Mouse (Mus musculus): Measurements from ENCODE around the gene Atp8a1.

The Atp8a1 gene

DNA sequence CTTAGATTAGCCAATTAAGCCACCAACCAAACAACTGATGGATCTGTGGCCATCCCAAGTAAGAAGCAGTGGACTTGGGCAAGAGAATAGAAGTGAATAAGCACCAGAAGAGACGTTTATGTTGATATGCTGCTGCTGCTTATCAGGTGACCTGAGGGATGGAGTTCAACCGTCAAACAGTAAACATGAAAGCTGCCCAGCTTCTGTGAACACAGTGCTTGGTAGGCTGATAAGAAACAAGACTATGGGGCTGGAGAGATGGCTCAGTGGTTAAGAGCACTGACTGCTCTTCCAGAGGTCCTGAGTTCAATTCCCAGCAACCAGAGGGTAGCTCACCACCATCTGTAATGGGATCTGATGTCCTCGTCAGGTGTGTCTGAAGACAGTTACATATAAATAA, 168.4 kb downstream of the Atp8a1 start:
- no peak for DNase-seq (ENCODE audit: low spot score)

DNA sequence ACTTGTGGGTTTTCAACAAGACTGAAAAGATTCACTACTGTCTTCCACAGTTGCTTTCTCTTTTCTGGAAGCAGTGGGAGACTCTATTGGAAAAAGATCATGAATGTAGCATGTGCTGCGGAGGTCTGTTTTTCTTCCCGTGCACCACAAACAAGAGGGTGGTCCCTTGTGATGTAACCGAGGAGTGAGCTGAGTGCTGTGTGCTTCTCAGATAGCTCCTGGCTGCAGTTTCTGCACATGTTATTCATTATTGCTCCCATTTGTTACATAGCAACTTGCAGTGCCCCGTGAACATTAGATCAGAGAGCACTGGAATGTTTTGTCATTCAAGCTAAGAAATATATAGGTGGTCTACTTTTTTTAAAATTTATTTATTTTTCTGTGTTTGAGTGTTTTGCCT, 174.2 kb downstream of the Atp8a1 start:
- DNase-seq (ENCODE audit: low spot score) = no peak

GRCm38 (mm10) chr5:67670158-67670557, 177.1 kb downstream of the Atp8a1 start:
- no peak for DNase-seq (ENCODE audit: low spot score)

DNA sequence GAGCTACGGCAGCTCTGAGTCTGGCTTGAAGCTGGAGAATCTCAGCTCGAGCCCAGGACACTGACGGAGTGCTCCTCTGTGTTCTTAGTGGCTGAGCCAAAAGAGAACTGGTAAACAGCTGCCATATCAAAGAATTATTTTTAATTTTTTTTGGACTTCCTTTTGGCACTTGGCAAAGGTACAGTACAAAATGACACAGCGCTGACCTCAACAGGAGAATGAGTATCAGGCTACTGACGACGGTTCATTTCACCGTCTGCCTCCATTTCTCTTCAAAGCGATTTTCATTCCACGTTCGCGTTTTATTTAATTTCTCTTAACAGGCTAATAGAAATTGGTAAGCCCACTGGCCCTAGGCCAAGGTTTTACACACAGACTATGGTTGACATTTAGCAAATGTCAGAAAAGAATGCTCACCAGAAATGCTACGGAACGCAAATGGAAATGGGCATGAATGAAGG, 177.8 kb downstream of the Atp8a1 start:
- DNase-seq (ENCODE audit: low spot score) = no peak

- DNase-seq (ENCODE audit: low spot score) = no peak
Observed at GRCm38 (mm10) chr5:67662715-67663114, 184.5 kb downstream of the Atp8a1 start.

DNA sequence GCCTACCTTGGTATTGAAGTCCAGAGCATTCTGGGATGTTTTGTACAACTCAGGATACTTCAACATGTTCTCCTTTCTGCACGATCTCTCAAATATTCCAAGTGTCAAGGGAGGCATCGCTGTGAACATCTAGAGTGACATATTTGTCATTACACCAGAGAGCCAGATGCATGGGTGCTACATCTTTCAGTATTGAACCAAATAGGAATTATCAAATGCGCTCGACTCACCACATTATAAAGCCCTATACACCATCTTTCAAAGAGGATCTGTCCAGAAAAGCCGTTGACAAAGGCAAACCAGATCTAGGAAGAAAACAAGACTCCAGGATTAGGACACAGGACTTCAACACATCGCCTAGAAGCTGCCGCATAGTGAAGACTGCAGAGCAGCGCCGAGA, 187.4 kb downstream of the Atp8a1 start:
- DNase-seq (ENCODE audit: low spot score) = no peak

DNA sequence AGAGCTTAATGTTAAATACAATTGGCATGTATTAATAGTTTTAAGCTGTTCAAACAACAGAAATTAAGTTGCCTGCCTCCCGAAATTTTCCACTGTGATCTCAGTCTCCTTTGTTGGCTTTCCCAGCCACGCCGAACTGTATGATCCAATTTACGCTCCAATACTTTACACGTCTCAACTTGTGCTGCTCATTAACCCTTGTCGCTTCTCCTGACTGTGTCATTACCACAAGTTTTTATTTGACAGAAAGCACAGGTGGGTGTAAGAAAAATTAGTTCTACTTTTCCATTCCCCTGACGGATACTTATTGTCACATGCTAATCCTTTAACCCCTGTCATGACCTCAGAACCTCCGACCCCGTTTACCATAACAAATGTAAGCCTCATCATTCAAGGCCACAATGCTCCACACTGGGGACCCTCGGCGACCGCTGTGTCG, 190.4 kb downstream of the Atp8a1 start:
- peak; percentile 88 for DNase-seq (ENCODE audit: low spot score)

GRCm38 (mm10) chr5:67655696-67656519, 191.3 kb downstream of the Atp8a1 start:
- peak; percentile 77 for DNase-seq (ENCODE audit: low spot score)

DNA sequence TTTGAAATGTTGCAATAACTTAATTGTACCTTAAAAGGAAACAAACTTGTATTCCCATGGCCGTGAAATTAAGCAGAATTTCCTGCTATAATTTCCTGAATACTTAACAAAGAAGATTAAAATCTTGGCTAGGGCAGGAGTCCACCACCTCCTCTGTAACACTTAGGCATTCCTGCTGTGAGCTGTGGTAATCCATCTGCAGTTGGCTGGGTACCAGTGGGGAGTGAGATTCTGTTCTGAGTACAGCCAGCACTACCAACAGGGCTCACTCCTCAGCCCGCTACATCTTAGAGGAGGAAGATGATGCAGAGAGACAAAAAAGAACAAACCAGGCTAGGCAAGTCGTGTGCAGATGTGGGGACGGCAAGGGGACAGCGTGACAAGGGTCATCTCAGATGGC, 192.7 kb downstream of the Atp8a1 start:
- no peak for DNase-seq (ENCODE audit: low spot score)

- DNase-seq (ENCODE audit: low spot score) = no peak
Observed at GRCm38 (mm10) chr5:67653543-67653942, 193.7 kb downstream of the Atp8a1 start.

DNA sequence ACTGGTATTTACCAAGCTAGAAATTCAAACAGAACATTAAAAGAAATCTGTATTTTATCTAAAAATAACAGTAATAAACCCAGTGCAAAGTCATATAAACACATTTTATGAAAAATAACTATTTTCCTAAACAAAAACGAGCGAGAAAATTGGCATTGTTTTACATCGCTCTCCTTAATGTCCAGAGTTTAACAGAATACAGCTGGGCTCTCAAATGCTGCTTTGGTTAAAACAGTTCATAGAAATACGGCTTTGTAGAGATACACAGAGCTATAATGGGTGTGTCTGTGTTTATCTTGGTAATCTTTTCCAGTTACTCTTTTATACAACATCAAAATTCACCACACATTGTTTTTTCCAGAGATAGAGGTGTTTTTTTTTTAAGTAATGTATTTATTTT, 194.8 kb downstream of the Atp8a1 start:
- DNase-seq (ENCODE audit: low spot score) = no peak

DNA sequence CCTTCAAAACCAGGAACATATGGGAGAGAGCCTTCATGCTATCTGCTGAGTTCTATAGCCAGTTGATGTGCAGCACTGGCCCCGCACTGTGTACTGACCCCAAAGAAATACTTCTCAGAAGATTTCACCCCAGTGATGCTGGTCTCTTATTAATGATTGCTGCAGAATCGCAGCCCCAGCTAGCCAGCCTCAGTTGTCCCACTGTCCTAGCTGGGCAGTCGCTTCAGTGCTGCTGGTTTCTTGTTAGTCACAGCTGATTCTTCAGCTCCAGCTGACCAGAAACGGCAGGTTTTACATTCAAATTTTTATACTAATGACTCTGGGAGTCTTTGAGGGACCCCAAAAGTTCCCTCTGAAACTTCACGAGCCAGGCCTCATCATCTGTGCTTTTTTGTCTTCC, 197.2 kb downstream of the Atp8a1 start:
- no peak for DNase-seq (ENCODE audit: low spot score)

DNA sequence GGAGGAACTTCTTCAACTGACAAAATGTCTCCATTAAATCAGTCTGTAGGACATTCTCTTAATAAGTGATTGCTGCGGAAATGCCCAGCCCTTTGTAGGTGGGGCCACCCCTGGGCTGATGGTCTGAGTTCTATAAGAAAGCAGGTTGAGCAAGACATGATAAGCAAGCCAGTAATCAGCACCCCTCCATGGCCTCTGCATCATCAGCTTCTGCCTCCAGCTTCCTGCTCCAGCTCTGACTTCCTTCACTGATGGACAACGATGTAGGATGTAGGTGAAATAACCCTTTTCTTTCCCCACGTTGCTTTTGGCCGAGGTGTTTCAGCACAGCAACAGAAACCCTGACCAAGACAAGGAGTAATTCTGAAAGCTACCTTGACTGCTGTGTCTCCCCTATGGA, 198.1 kb downstream of the Atp8a1 start:
- DNase-seq (ENCODE audit: low spot score) = no peak

DNA sequence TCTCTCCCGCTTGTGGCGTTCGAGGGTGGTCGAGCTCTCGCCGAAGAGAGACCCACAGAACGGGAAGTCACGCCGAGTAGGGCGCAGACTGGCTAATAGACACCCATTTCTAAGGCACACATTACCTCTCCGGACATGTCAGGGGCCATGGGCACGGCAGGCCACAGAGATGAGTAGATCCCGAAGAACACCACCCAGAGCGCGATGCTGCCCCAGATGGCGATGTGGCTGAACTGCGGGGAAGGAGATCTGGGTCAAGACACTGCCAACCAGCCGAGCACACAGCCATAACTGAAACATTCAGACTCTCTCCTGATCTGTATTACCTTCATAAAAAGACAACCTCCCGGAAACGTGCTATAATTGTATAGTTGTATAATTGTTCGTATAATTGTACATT, 199.7 kb downstream of the Atp8a1 start:
- peak; percentile 53 for DNase-seq (ENCODE audit: low spot score)

- no peak for DNase-seq (ENCODE audit: low spot score)
Observed at GRCm38 (mm10) chr5:67646756-67647529, 200.3 kb downstream of the Atp8a1 start.

GRCm38 (mm10) chr5:67643537-67644255, 203.5 kb downstream of the Atp8a1 start:
- no peak for DNase-seq (ENCODE audit: low spot score)

DNA sequence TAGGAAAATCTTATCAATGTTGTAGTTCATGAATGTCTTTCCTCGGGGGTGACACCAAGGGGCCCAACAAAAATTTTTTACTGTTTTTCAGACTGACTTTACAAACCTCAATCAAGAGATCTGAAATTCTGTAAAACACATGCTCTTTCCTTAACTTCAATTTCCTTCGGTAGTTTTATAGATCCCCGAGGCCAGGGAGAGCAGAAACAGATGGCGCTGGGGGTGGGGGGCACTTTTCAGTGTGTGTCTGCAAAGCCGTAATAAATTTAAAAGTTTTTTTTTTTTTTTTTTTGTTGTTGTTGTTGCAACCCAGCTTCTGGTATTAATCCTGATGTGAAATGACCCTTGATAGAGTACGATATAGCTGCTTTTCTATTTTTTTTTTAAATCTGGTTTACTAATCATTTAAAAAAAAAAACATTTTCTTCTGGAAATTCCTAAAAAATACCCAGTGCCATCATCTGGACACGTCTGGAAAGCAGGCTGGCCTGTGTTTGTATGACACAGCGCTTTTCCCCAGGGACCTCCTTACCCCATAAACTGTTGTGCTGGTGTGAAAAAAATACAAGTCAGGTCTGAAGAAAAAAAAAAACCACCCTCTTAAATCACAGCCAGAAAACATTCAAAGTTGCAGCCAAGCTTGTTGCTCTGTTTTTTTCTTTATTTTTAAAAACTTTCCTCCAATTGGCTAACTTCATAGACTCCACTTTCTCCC, 205.7 kb downstream of the Atp8a1 start:
- peak; percentile 64 for DNase-seq (ENCODE audit: low spot score)

DNA sequence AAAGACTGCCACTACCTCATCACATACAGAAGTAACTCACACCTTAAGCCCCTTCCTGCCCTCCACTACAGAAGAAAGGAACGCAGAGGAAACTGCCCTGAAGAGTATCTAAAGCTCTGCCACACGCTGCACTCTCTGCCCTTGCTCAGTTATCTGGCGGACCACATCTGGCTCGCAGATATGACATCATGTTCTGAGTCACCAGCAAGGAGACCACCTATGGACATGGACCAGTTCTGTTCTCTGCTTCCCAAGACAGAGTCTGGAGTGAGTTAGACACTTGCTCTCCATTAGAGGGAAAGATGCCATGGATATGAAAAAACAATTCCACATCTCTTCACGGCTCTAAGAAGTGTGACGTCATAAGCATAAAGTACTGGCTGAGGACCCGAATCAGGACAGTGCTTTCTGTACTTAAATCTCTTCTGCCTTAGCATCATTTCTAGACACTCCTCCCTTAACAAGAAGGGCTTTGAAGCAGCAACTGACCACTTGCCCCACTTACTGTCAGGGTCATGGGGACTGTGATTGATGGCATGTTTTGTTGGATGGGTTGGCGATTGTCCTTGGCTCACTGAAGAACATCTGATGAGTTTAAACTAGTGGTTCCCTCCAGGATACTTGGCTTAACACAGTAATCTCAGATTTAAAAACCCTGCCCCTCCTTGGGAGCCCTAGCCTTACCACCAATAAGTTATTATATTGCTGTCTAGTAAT, 206.5 kb downstream of the Atp8a1 start:
- DNase-seq (ENCODE audit: low spot score) = peak; percentile 74

- peak; percentile 28 for DNase-seq (ENCODE audit: low spot score)
Observed at GRCm38 (mm10) chr5:67634339-67634738, 212.9 kb downstream of the Atp8a1 start.

DNA sequence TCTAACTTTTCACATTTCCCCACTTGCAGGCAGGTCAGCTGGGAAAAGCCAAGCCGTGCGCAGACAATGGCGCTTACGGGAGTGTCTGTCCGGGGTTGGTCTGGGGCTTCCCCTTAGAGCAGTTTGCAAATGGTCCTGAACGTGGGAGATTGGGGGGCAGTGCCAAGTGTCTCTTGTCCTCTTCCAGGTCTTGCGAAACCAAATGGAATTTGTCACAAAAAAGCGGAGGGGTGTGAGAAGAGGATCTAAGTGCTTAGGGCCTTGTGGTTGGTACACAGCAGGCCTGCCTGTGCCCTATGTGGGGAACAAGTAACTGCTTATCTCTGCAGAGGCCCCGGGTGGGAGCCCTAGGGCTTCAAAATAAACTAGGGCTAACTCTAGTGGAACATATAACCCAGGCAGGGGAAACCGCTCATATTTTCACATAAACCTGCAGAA, 213.4 kb downstream of the Atp8a1 start:
- peak; percentile 40 for DNase-seq (ENCODE audit: low spot score)

- peak; percentile 34 for DNase-seq (ENCODE audit: low spot score)
Observed at GRCm38 (mm10) chr5:67633138-67633782, 214.0 kb downstream of the Atp8a1 start.

All from embryo, embryonic 10 days (tissue).